Mouse (Mus musculus): ENCODE results near the gene Ankrd22. TPM values are rescaled to one million over a fixed set of nuclear protein-coding genes. Genes with fewer than 3 reads are reported as not detected.

Ankrd22 gene
- polyA plus RNA-seq, 1 experiment, result not detected

- no peak for DNase-seq (ENCODE audit: extremely low spot score in 1 of 2, low spot score in 1 of 2)
Measured at GRCm38 (mm10) chr19:34100633-34101032, 65.2 kb downstream of the Ankrd22 start, which contains the start of gene Lipm. Gene Lipm (plus strand): TSS chr19:34100933.

- no peak for DNase-seq (ENCODE audit: extremely low spot score in 1 of 2, low spot score in 1 of 2)
Measured at GRCm38 (mm10) chr19:34096228-34096627, 69.6 kb downstream of the Ankrd22 start.

- DNase-seq (ENCODE audit: extremely low spot score in 1 of 2, low spot score in 1 of 2), result no peak
Measured at GRCm38 (mm10) chr19:34095381-34095780, 70.5 kb downstream of the Ankrd22 start.

GRCm38 (mm10) chr19:34089011-34089680 is 76.7 kb downstream of the Ankrd22 start:
- no peak for DNase-seq (ENCODE audit: extremely low spot score in 1 of 2, low spot score in 1 of 2)

- no peak for DNase-seq (ENCODE audit: extremely low spot score in 1 of 2, low spot score in 1 of 2)
Measured at GRCm38 (mm10) chr19:34078130-34078529, 87.7 kb downstream of the Ankrd22 start.

- no peak for DNase-seq (ENCODE audit: extremely low spot score in 1 of 2, low spot score in 1 of 2)
Measured at GRCm38 (mm10) chr19:34074239-34074638, 91.6 kb downstream of the Ankrd22 start.

Other genes starting within 250 kb of the Ankrd22 start
- not detected in 2 replicates for gene Lipf, start 204.9 kb downstream of the Ankrd22 start, polyA plus RNA-seq (2012; rRNA removed)
- gene Lipk, start 157.8 kb downstream of the Ankrd22 start, polyA plus RNA-seq (2012; rRNA removed), result not detected in 2 replicates
- not detected in 2 replicates for gene Lipn, start 98.7 kb downstream of the Ankrd22 start, polyA plus RNA-seq (2012; rRNA removed)
- not detected in 2 replicates for gene Lipm, start 65.1 kb downstream of the Ankrd22 start, polyA plus RNA-seq (2012; rRNA removed)
- gene Stambpl1, start 26.2 kb upstream of the Ankrd22 start, polyA plus RNA-seq (2012; rRNA removed), result 16.0 and 16.4 TPM in 2 replicates
- gene Acta2, start 89.5 kb upstream of the Ankrd22 start, polyA plus RNA-seq (2012; rRNA removed), result 22.6 and 40.5 TPM in 2 replicates
- 1.3 and 2.0 TPM in 2 replicates for gene Fas, start 124.6 kb upstream of the Ankrd22 start, polyA plus RNA-seq (2012; rRNA removed)